Mouse (Mus musculus) forebrain, embryonic 11.5 days (tissue): ENCODE results near the gene Slc25a25. TPM values are rescaled to one million over a fixed set of nuclear protein-coding genes. Genes with fewer than 3 reads are reported as not detected.

ENCODE experiments used
- ATAC-seq: fragments of 200-750 bp; cut with Nextera tagmentation; replicated peaks from 2 replicates; pipeline ENCODE4 v1.8.0; 2017; ENCODE audit warnings: moderate TSS enrichment; ENCODE audit not compliant: low FRiP score
- DNase-seq: peaks from one replicate; pipeline ENCODE4 v3.0.0-alpha.2; 2017; ENCODE audit warnings: low spot score
- H3K27ac ChIP-seq: fragments of 300-500 bp; sonication (generic); 2 replicates; pipeline ENCODE4 v1.5.1; 2014; ENCODE audit warnings: low read depth, low read length
- H3K27me3 ChIP-seq: fragments of 300-500 bp; sonication (generic); 2 replicates; pipeline ENCODE4 v1.6.1; 2014; ENCODE audit warnings: mild to moderate bottlenecking, low read length, mixed read lengths; ENCODE audit not compliant: control insufficient read depth, insufficient read depth
- H3K36me3 ChIP-seq: fragments of 300-500 bp; sonication (generic); 2 replicates; pipeline ENCODE4 v1.6.1; 2014; ENCODE audit warnings: mild to moderate bottlenecking, low read length, moderate library complexity, mixed read lengths; ENCODE audit not compliant: control insufficient read depth, insufficient read depth
- H3K4me1 ChIP-seq: fragments of 300-500 bp; sonication (generic); replicated peaks from 2 replicates; pipeline ENCODE4 v1.6.1; 2014; ENCODE audit warnings: low read length, mixed read lengths; ENCODE audit not compliant: control insufficient read depth, insufficient read depth
- H3K4me2 ChIP-seq: fragments of 300-500 bp; sonication (generic); 2 replicates; pipeline ENCODE4 v1.6.1; 2014; ENCODE audit warnings: low read depth, mild to moderate bottlenecking, low read length, moderate library complexity, mixed read lengths; ENCODE audit not compliant: severe bottlenecking
- H3K4me3 ChIP-seq: fragments of 300-500 bp; sonication (generic); 2 replicates; pipeline ENCODE4 v1.5.1; 2014; ENCODE audit warnings: low read depth, low read length
- H3K9ac ChIP-seq: fragments of 300-500 bp; sonication (generic); 2 replicates; pipeline ENCODE4 v1.6.1; 2014; ENCODE audit warnings: low read length
- H3K9me3 ChIP-seq: fragments of 300-500 bp; sonication (generic); 2 replicates; pipeline ENCODE4 v1.6.1; 2016; ENCODE audit warnings: low read length, mixed read lengths; ENCODE audit not compliant: control insufficient read depth
- WGBS: fragments of 180-500 bp; shearing (Covaris S2); extraction: QIAGEN DNeasy Blood & Tissue Kit; methylation state at CpG from one replicate; pipeline ENCODE4 v1.1.7; 2014; 5-methylcytosine and 5-hydroxymethylcytosine counted together
- polyA plus RNA-seq: library from polyadenylated mRNA; unstranded; fragments of >200 nt; fragmentation: Nextera tagmentation; extraction: Ambion mirVana; gene quantifications from 2 replicates; pipeline ENCODE4 v1.2.1, GENCODE M21; 2014

Gene Slc25a25
- polyA plus RNA-seq, 1 experiment from 2014 or later: 25.9 TPM

DNA sequence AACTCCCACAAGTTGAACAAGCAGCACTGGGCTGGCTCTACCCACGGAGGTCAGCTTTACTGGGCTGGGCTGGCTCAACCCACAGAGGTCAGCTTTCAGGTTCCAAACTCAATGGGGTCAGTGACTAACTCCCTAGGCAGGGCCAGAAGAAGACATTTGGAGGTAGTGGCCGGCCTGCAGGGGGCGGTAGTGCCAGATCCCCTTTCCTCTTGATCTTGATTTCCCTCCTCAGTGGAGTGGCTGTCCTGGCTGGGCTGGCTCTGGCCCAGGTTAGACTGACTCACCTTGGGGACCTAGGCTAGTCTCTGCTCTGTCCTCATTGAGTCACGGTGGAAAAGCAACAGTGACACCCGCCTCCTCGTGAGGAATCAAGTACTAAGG is 20.4 kb upstream of the Slc25a25 start:
- ATAC-seq (no peak), DNase-seq (no peak)
- no peaks in the 10 kb centered on the region for H3K9me3 ChIP-seq
- H3K36me3 ChIP-seq: no peaks in the 10 kb centered on the region
- H3K27me3 ChIP-seq: no peaks in the 10 kb centered on the region
- H3K9ac ChIP-seq: no peak overlapping the region
- H3K4me3 ChIP-seq: no peak overlapping the region
- H3K27ac ChIP-seq: no peak overlapping the region
- H3K4me2 ChIP-seq: no peak overlapping the region
- WGBS: 80% methylated on average over 6 of the region's 6 CpGs
- H3K4me1 ChIP-seq: no peaks in the 10 kb centered on the region

DNA sequence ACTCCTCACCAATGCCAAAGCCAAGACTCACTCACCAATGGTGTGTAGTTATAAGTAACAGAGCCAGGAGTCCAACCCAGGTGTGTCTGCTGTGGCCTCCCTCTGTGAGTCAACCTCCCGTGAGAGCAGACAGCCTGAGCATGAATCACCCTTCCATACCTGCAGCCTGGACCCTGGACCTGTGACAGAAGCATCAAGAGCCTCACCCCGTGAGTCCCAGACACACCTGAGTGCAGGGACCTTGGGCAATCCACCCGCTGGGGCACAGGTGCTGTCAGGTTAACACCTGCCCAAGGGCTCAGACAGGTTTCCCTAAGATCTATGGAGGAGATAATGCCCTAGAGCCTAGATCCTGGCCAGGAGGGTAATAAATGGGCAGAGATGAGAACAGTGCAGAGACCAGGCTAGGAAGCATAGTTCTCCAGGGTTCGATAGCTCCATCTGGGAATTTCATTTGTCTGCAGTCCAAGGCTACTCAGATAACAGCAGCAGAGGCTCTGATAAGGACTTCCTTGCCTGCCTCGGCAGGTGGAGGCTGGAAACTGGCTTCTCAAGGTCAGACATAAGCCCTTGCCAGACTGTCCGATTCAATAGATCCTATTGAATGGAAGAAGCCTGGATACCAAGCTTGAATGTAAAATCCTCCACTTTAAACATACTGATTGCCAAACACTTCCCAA is 19.9 kb upstream of the Slc25a25 start:
- no peak overlapping the region for H3K27ac ChIP-seq
- DNase-seq (no peak), ATAC-seq (no peak)
- H3K4me2 ChIP-seq: no peak overlapping the region
- no peak overlapping the region for H3K9ac ChIP-seq
- H3K36me3 ChIP-seq: no peaks in the 10 kb centered on the region
- no peaks in the 10 kb centered on the region for H3K9me3 ChIP-seq
- H3K4me3 ChIP-seq: no peak overlapping the region
- no peaks in the 10 kb centered on the region for H3K27me3 ChIP-seq
- 89% methylated on average over 6 of the region's 6 CpGs for WGBS
- H3K4me1 ChIP-seq: no peaks in the 10 kb centered on the region

DNA sequence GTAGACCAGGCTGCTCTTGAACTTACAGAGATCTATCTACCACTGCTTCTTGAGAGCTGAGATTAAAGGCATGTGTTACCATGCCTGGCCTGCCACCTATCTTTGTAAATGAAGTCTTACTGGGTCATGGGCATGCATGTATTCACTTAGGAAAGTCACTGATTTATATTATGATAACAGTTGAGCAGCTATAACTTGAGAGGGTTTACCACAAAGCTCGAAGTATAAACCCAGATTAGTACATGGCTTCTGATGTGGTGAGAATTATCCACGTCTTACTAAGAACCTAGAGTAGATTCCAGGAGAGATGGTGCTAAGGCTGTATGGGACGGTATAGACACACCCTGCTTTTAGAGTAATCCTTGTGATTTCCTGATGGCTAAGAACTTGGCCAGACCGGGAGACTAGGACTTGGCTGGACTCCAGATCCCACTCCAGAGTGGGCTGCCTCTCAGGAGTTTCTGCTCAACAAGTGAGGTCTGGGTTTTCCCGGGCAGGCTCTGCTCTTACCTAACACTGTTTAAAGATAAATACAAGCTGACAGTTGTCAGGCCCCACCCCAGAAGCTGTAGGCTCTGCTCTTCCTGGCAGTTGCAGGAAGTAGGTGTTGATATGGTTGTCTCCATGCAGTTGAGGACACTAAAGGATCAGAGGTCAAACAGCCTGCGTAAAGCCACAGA is 13.1 kb upstream of the Slc25a25 start:
- no peak overlapping the region for H3K4me3 ChIP-seq
- H3K9me3 ChIP-seq: no peaks in the 10 kb centered on the region
- no peaks in the 10 kb centered on the region for H3K27me3 ChIP-seq
- H3K36me3 ChIP-seq: no peaks in the 10 kb centered on the region
- no peaks in the 10 kb centered on the region for H3K4me1 ChIP-seq
- H3K4me2 ChIP-seq: no peak overlapping the region
- H3K27ac ChIP-seq: no peak overlapping the region
- DNase-seq (no peak), ATAC-seq (no peak)
- WGBS: 87% methylated on average over 6 of the region's 6 CpGs
- no peak overlapping the region for H3K9ac ChIP-seq

DNA sequence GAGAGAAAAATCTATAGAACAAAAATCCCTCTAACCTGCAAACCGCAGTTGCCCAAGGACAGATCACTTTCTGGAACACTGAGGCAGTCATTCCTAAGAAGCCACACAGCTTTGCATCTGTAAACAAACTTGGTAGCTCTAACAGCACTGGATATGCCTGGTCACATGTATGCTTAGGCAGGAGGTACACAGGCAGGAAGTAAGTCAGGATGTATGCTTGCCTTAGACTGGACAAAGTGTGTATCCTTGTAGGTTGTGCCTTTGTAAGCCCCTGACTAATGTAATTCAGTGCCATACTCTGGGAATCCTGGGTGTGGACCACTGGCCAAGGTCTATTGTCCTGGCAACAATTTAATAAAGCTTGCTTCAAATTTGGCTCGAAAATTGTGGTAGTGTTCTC is 12.5 kb upstream of the Slc25a25 start:
- ATAC-seq (no peak), DNase-seq (no peak)
- Histone ChIP-seq H3K27me3 (no peaks in the 10 kb centered on the region), H3K9ac (no peak overlapping the region), H3K36me3 (no peaks in the 10 kb centered on the region), H3K4me2 (no peak overlapping the region), H3K4me3 (no peak overlapping the region), H3K4me1 (no peaks in the 10 kb centered on the region), H3K9me3 (no peaks in the 10 kb centered on the region), H3K27ac (no peak overlapping the region)
- 75% methylated on average over 2 of the region's 2 CpGs for WGBS

DNA sequence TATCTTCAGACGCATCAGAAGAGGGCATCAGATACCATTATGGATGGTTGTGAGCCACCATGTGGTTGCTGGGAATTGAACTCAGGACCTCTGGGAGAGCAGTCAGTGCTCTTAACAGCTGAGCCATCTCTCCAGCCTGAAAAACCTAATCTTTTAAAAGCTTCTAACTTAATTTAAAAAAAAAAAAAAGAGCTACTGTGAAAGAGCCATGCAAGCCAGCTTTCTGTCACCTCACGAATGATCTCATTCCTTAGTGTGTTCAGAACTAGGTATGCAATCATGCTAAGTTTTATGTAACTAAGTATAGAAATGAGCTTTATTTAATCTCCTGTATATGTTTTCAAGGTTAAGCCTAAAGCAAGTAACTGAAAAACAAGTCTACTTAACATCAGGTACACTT is 8.4 kb upstream of the Slc25a25 start:
- WGBS: 96% methylated on average over 2 of the region's 2 CpGs
- Histone ChIP-seq H3K4me1 (no peaks in the 10 kb centered on the region), H3K27ac (no peak overlapping the region), H3K9me3 (no peaks in the 10 kb centered on the region), H3K4me2 (no peak overlapping the region), H3K4me3 (no peak overlapping the region), H3K27me3 (no peaks in the 10 kb centered on the region), H3K36me3 (no peaks in the 10 kb centered on the region), H3K9ac (no peak overlapping the region)
- DNase-seq: no peak
- ATAC-seq: no peak

DNA sequence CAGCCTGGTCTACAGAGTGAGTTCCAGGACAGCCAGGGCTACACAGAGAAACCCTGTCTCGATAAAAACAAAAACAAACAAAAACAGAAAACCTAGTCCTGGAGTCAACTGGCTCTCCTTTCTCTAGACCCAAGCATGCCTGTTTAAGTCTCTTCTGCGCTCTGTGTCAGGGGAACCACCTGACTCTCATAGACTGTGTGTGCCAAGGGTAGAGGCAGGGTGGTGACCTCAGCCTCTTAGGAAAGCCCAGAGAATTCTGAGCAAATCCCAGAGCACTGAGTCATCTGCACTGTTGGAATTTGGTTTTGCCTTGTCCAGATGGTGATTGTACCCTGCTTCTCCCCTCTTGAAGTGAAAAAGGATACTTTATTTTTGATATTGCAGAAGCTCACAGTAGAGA is 7.1 kb upstream of the Slc25a25 start:
- Histone ChIP-seq H3K27me3 (no peaks in the 10 kb centered on the region), H3K4me1 (no peaks in the 10 kb centered on the region), H3K4me2 (no peak overlapping the region), H3K9ac (no peak overlapping the region), H3K27ac (no peak overlapping the region), H3K4me3 (no peak overlapping the region), H3K36me3 (no peaks in the 10 kb centered on the region), H3K9me3 (no peaks in the 10 kb centered on the region)
- ATAC-seq (no peak), DNase-seq (no peak)
- WGBS: 94% methylated on average over 2 of the region's 2 CpGs

DNA sequence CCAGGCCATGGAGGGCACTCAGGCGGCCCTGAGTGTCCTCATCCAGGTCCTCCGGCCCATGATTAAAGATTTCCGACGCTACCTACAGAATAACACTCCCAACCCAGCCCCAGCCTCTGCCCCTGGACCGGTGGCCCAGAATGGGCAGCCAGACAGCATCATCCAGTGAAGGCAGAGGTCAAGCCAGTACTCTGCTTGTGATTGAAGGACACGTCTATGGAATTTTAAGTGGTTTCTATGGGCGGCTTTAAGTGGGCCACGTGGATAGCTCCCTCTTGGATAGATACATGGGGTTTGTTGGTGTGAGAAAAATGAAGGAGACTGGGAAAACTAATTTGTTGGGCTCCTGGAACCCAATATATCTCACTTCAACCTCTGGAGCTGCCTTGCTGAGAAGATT is 3.9 kb upstream of the Slc25a25 start:
- DNase-seq: no peak
- Histone ChIP-seq H3K27me3 (no peaks in the 10 kb centered on the region), H3K4me2 (no peak overlapping the region), H3K9ac (no peak overlapping the region), H3K27ac (no peak overlapping the region), H3K36me3 (no peaks in the 10 kb centered on the region), H3K4me3 (no peak overlapping the region), H3K4me1 (peaks cover 5% of the 10 kb centered on the region; the same call in 1 of the 2 replicates), H3K9me3 (no peaks in the 10 kb centered on the region)
- WGBS: 93% methylated on average over 8 of the region's 8 CpGs
- no peak for ATAC-seq

DNA sequence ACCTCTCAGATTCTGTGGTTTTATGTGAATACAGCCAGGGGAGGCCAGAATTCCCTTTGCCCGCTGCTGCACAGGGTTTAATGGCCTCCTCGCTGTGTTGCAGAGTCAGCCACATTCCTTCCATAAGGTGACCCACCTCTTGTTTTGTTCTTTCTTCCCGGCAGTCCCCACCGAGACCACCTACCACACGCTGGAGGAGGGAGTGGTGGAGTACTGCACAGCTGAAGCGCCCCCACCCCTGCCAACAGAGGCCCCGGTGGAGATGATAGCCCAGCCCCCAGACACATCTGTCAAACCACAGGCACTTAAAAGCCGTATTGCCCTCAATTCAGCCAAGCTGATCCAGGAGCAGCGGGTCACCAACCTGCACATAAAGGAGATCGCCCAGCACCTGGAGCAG is 3.4 kb upstream of the Slc25a25 start:
- Histone ChIP-seq H3K4me1 (peaks cover 5% of the 10 kb centered on the region; the same call in 1 of the 2 replicates), H3K27ac (no peak overlapping the region), H3K9me3 (no peaks in the 10 kb centered on the region), H3K27me3 (no peaks in the 10 kb centered on the region), H3K4me2 (no peak overlapping the region), H3K36me3 (no peaks in the 10 kb centered on the region), H3K9ac (no peak overlapping the region), H3K4me3 (no peak overlapping the region)
- ATAC-seq (no peak), DNase-seq (no peak)
- 91% methylated on average over 10 of the region's 10 CpGs for WGBS
